Mouse (Mus musculus) 416B (cell line): ENCODE results near the gene 1700012A03Rik.

Experiments
- DNase-seq: peaks from one replicate; pipeline ENCODE4 v3.0.0; 2011; ENCODE audit warnings: low read depth

Gene 1700012A03Rik

DNA sequence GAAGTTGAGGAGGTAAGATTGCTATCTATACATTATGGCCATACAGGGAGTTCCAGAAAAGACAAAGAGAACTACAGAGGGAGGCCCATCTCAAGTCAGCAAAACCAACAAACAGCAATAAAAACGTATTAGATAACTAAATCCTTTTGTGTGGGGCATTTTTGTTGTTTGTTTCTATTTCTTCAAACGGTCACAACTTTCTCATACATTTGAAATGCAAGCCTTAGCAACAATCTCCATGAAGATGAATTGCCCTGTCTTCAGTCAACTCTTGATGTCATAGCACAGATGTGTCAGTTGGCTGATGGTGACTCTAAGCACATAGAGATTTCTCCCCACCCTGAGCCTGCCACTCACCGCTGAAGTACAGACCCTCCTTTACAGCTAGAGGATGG lies at the start of gene 1700012A03Rik:
Gene 1700012A03Rik (plus strand): TSS at position 296 of the 395 bp plus-strand sequence.
- no peak for DNase-seq

DNA sequence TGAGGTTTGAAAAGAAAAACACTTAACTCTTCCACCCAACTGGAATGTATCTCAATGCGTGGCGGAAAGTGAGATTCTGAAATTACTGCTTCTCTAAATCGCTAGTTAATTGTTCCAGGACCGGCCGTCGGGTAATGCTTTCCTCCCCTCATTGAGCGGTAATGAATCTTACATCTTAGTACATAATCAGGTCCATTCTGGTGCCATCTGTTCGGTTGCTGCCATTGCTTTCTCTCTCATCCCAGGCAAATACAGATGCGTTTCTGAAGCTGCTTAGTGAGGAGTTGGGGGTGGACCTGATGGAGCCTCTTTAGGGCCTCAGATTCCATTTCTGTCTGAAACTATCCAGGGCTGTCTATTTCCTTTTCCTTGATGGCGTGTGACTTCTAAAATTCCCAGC lies 45.8 kb upstream of the 1700012A03Rik start:
- DNase-seq, result no peak

DNA sequence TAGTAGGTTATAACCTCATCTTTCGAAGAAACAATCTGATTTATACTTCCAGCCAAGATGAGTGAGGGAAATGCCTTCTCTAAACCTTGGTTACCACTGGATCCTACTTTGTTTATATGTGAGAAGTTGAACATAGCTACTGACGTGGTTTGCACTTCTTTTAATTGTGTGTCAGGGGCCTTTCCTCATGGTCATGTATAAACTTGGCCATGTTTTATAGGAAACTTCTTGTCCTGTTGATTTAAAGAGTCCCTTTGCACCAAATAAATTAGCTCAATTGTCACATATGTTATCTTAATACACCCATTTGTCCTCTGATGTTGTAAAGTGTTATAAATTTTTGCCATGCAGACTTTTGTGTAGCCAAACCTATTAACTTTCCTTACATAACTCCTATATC lies 44.1 kb upstream of the 1700012A03Rik start:
- DNase-seq, result no peak

DNA sequence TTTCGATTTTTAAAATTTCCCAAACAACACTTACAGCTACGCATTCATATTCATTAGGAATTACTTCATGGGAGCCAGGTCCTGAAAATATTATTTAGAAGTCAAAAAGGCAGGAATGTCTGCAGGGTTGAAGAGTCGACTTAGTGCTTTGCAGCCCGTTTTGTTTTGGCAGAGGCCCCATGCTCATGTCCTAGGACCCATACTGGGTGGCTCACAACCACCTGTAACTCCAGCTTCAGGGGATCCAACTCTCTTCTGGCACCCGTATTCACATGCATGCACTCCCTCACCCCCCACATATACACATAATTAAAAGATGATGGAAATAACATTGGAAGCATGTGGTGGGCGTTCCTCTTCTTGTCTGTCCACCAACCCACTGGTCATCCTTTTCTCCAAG lies 43.7 kb upstream of the 1700012A03Rik start:
- no peak for DNase-seq

DNA sequence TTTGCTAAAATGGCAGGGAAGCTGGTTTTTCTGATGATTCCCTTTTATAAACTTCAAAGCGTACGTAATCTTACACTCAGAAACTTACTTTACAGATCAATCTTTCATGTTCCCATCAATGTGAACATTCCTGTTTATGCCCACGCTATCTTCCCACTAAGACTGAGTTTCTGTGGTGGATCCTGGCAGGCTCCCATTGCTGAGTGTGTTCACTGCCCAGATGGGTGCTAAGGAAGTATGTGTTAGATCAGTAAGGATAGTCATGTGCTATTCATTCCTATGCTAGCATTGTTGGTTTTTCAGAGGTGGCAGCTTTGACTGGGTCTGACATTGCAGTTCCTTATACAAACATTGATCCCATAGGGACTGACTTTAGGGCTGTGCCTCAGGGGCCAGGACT lies 42.7 kb upstream of the 1700012A03Rik start:
- no peak for DNase-seq

DNA sequence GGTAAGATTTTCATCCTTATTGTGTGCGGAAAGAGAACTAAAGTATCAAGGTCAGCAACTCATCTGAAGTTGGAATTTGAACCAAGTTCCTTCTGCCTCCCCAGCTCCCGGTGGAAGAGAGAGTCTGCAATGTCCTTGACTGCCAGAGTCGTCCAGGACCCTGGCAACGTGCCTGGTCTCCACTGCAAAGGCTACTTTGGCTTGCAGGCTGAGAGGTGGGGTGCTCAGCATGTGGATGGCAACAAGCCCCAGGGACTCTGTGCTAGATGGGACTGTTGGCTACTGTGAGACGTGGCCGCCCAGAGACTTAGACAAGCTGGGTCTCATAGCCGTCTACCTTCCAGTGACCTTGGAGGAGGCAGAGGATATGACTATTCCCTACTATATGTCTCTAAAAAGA lies 33.2 kb upstream of the 1700012A03Rik start:
- no peak for DNase-seq

GRCm38 (mm10) chr6:32017406-32018104 lies 32.5 kb upstream of the 1700012A03Rik start:
- DNase-seq, result no peak

GRCm38 (mm10) chr6:32018105-32018446 lies 32.0 kb upstream of the 1700012A03Rik start:
- DNase-seq, result no peak

GRCm38 (mm10) chr6:32021853-32022536 lies 28.1 kb upstream of the 1700012A03Rik start:
- DNase-seq, result no peak

DNA sequence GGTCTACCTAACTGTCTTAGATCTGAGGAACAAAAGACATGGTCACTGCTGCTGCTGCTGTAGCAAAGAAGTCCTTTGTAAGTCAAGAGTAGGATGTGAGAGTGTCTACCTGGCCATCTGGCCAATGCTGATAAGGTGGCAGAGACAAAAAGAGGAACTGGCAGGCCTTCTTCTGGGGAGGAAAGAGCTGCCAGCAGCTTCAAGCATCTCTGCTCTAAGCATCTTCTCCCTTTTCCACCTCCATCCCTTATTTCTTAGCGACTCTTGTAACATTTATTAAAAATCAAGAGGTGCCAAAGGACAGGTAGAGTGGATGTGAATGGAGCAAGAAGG lies 27.5 kb upstream of the 1700012A03Rik start:
- peak; percentile 5 for DNase-seq

- DNase-seq, result peak; percentile 2
These were observed 21.6 kb upstream of the 1700012A03Rik start for GRCm38 (mm10) chr6:32028228-32029009.

- no peak for DNase-seq
These were observed 15.8 kb upstream of the 1700012A03Rik start for GRCm38 (mm10) chr6:32034226-32034625.

DNA sequence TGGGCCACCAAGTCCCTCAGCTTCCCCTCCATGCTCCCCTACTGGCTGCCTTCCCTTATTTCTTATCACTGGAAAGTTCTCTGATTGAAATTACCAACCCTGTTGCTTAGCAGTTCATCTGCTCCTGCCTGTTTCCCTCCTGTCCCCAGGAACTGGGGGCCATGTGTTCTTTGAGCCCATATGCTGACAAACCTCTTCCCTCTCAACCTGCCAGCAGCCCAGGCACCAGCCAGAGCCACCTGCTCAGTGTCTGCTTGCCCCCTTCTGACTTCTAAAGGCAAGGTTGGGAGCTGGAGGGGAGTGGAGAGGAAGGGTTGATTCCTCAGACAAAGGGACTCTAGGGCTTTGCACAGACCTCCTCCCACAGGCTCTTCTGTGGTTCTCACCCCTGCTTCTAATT lies 4.7 kb upstream of the 1700012A03Rik start:
- no peak for DNase-seq

DNA sequence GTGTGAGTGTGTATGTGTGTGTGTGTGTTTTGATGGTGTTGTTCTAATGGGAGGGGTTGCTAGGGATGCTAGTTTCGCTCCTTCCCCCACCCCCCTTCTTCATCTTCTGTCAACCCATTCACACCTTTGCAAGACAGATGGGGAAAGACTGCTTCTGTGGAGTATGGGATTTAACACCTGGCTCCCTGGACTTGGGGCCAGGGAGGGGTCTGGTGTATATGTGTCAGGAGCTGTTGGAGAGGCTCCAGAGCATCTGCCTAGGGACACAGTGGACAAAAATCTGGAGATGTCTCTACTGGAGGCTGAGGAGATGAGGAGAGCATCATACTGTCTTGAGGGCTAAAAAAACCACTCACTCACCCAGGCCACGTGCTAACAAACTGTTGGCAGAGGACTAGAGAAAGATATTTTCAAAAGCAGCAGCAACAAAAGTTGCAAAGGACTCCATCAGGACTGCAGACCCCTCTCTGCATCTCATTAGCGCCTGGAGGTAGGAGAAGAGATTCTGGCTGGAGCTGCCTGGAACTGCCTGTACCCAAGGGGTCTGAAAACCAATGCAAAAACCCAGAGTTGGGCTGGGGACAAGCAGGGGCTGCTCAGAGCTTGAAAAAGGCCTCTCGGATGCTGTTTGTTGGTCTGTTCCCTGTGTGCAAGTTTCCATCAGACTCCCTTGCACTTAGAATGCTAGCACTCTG lies 643 bp upstream of the 1700012A03Rik start:
- no peak for DNase-seq

DNA sequence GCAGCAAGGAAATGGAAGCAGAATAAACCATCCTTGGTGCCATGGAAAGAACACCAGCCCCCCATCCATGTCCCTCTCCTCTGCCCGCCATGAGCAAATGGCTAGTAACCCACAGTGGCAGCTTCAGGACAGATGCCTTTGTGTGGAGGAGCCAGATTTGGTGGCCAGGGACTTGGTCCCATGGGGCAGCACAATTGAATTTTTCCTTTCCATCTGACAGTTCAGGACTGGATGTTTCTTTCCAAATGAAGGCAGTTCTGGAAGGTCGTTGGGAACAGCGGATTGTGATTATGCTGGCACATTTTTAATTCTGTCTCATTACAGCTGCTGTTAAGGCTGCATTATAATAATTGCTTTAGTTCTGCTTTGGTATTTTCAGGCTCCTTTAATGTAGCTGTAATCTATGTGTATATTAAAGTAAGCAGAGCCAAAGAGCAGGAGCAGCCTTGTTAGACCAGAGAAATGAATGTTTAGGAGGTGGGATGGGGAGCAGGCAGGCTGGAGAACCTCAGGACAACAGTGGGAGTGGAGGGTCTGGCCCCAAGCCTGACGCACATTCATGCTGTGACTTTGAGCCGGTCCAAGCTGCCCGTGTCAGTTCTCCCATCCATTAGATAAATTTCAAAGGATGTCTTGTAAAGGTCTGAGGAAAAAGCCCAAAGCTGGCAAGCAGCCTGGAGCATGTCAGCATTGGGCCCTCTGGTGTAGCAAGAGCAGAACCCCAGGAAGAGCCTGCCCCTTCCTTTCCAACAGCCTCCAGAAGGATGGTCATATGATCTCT lies 2.3 kb downstream of the 1700012A03Rik start:
- DNase-seq, result no peak

DNA sequence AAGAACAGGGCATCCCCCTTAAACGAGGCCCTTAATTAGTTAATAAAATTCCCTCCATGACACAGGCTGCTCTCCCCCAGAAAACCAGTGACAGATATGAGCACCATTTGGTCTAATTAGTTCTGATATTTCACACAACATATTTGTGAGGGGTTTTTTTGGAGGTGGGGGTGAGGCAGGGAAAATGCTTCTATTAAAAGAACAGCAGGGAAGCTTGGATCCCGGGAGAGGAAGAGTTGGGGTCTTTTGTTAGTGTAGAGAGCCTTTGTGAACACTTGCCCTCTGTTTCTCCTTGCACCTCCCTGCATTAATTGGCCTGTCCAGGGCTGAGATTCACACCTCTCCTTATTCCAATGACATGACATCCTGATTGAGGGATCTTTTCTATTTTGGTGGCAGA lies 6.5 kb downstream of the 1700012A03Rik start:
- DNase-seq, result no peak

DNA sequence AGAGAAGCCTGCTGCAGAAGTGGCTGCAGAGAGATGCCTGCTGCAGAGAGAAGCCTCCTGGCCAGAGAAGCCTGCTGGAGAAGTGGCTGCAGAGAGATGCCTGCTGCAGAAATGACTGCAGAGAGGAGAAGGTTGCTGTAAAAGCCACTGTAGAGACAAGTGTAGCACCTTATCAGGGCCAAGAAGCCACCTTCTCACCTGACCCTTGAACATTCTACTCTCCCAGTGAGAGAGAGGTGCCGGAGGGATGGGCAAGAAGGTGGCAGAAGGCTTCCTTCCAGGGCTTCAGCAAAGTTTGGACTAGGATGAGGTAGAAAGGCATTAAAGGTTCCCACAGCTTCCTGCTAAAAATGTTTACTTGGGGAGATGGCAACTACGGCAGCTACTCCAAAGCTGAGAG lies 8.5 kb downstream of the 1700012A03Rik start:
- DNase-seq, result no peak

- no peak for DNase-seq
These were observed 10.6 kb downstream of the 1700012A03Rik start for GRCm38 (mm10) chr6:32060641-32061040.

GRCm38 (mm10) chr6:32061266-32061665 lies 11.2 kb downstream of the 1700012A03Rik start:
- no peak for DNase-seq

GRCm38 (mm10) chr6:32065789-32066510 lies 15.9 kb downstream of the 1700012A03Rik start:
- DNase-seq, result no peak

- DNase-seq, result no peak
These were observed 22.1 kb downstream of the 1700012A03Rik start for GRCm38 (mm10) chr6:32072161-32072560.
